Mouse (Mus musculus): ENCODE measurements around the gene C130026I21Rik.
"Not testable (repeated sequence)": the region's sequence is repeated elsewhere in the genome, so short reads cannot be mapped to it uniquely, and the experiment has no call there.

Gene C130026I21Rik

DNA sequence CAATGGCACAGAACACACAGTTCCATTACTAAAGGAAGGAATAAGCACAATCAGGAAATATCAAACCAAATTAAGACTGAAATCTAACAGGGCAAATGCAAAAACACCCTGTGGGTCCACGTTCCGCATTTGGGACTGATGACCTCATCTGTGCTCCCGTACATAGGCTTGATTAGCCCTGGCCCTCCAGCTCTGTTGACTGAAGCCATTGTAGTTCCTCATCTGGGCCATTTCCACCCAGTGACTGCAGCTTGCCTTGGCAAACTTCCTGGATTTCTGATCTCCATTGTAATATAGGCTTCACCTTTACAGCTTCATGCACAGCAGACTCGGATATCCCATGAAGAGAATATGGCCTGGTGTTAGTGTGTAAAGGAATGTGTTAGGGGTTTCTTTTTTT lies 148.5 kb downstream of the C130026I21Rik start:
- not testable (repeated sequence) for DNase-seq (ENCODE audit: low spot score in 2 of 2)

DNA sequence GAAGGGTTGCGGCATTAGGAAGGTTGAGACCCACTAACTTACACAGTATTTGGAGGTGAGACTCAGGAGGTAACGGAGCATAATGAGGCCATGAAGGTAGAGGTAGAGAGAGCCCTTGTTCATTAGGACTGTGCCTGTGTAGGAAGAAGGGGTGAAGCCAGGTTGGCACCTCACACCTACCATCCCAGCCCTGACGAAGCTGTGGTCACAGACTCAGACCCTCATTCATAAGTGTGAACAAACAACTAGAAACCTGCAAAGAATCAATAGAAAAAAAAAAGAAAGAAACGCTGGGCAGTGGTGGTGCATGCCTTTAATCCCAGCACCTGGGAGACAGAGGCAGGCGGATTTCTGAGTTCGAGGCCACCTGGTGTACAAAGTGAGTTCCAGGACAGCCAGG lies 152.0 kb downstream of the C130026I21Rik start:
- DNase-seq (ENCODE audit: low spot score in 2 of 2) = not testable (repeated sequence)

DNA sequence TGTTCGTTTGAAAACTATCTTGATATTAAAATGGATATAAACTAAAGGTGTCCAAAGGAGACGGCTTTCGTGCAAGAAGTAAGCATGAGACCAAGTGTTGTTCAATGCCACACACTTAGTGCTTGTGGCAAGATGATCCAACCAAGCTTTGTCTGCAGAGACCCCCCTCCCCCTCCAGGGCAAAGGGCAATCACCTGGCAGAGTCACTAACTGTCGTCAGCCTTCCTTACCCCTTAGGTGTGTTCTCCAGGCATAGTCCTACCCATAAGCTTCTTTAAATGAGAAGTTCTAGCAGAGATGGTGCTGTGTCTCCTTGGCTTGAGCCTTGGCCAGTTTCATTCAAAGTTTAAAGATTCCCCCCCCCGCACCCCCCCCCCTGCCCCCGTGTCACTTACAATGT lies 152.8 kb downstream of the C130026I21Rik start:
- not testable (repeated sequence) for DNase-seq (ENCODE audit: low spot score in 2 of 2)

DNA sequence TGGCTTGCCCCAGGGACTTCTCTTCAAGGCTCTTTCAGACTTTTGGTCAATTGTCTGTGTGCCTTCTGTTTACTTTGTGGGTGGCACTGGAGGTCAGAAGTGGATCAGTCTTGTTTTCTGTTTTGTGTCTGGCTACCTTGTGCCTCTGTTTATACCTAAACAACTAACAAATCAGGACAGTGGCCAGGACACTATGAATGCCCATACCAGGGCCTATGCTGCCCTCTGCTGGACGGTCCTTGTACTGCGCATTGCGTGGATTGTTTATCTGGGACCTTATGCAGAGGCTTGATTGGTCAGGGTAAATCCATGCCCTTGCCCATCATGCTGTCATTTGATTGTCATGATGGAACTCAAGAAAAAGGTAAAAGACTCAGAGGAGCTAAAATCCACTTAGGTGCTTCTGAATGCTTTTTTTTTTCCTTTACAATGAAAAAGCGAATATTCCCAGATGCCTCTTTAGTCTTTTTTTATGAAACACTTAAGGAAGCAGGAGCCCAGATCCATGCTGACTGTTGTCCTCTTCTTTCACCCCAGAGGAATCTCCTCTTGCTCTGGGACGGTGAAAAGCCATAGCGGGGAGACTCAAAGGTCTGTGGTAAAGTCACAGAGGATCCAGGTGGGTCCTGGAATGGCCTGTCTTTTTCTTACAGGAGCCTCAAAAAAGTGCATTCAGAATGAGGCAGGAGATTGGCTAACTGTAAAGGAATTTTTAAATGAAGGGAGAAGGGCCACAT lies 155.5 kb downstream of the C130026I21Rik start:
- DNase-seq (ENCODE audit: low spot score in 2 of 2) = not testable (repeated sequence)

DNA sequence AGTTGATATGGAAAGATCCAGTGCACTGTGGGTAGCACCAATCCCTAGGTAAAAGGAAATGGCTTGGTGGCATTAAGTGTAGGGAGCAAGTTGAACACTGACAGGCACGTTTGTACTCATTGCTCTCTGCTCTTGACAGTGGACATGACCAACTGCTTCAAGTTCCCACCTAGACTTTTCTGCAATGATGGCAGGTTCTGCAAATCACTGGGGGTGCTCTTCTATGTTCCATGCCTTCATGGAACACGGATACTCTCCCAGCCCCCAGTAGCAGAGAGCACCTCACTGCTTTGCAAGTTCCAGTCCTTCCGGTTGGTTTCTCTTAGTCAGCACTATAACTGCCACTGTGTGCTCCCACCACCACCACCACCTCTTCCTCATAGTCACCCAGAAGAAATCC lies 156.3 kb downstream of the C130026I21Rik start:
- DNase-seq (ENCODE audit: low spot score in 2 of 2) = peak in 1 of 2 experiments; percentile 62

DNA sequence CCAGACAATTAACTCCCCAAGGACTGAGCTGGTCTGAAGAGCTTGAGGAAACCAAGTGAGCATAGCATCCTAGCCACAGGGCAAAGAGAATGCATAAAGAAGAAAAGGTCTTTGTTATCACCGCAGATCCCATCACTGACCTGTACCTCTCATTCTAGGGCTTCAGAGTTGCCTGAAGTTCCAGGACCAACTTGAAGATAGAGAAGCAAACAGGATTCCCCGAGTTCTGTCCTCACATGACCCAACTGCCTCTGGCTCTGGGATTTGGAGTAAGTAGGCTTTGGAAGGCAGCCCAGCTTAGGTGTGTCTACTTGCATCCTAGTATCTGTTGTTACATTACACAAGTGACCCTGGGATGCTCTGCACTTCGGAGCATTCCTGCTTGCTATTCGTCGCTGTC lies 157.5 kb downstream of the C130026I21Rik start:
- DNase-seq (ENCODE audit: low spot score in 2 of 2) = peak in 1 of 2 experiments; percentile 63

DNA sequence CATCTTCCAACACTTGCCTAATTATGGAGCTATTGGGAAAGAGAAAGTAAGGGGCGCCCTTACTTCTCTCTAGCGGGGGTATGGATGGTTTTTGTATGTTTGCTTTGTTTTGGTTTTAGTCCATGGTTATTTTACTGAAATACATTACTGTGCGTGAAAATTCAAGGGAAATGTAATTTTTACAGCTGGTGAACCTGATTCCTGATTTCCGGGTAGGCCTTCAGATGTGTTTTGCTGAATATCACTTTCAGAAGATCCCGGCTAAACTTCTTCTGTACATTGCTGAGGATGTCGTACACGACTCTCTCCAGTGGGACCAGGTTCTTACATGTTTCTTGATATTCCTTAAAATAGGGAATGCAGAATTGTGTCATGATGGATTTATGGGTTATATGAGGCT lies 158.1 kb downstream of the C130026I21Rik start:
- not testable (repeated sequence) for DNase-seq (ENCODE audit: low spot score in 2 of 2)

DNA sequence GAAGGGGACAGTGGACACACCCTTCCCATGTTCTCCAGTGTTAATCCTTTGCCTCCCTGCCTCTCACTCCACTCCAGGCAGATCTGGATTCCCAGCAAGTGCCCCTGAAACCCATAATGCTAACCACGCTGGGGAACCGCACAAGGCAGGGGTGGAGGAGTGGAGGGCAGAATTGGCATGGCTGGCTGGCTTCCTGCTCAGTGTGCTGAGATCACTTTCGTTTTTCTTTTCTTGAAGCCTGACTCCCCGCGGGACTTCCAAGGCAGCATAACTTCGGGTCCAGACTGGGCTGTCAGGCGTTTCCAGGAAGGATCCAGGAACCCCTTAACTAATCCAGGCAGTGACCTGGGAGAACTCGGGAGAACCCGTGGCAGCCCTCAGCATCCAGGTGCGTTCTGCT lies 158.8 kb downstream of the C130026I21Rik start:
- peak in 1 of 2 experiments; percentile 80 for DNase-seq (ENCODE audit: low spot score in 2 of 2)

DNA sequence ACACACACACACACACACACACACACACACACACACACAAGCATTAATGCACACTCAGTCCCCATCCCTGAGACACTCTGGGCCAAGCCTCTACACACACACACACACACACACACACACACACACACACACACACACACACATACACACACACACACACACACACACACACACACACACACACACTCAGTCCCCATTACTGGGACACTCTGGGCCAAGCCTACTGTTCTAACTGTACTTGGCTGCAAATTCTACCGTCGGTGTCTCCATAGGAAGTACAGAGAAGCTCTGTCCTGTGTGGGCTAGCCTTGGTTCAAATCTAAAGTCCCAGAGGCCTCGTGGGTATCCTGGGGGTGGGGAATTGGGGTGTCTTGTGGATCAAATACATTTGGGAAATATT lies 159.5 kb downstream of the C130026I21Rik start:
- peak in 1 of 2 experiments; percentile 68 for DNase-seq (ENCODE audit: low spot score in 2 of 2)

DNA sequence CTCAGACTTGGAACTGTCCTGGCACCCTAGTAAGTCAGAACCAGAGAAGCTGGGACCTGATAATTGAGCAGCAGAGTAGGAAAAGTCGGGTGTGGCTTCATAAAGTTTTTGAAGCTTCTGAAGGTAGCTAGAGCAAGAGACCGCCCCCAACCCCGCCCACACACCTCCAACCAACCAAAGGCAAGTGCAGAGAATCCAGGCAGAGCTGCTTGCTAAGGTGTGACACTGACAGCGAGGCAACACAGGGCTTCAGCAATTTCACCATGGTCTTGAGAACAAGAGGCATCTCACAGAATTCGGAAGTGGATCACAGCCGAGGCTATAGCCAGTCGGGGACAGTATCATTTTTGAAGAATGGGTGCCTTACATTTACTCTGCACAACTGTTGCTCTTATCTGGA lies 160.6 kb downstream of the C130026I21Rik start, which contains the start of gene A530032D15Rik:
Gene A530032D15Rik (minus strand): TSS at position 101 of the 400 bp plus-strand sequence.
- DNase-seq (ENCODE audit: low spot score in 2 of 2) = not testable (repeated sequence)

DNA sequence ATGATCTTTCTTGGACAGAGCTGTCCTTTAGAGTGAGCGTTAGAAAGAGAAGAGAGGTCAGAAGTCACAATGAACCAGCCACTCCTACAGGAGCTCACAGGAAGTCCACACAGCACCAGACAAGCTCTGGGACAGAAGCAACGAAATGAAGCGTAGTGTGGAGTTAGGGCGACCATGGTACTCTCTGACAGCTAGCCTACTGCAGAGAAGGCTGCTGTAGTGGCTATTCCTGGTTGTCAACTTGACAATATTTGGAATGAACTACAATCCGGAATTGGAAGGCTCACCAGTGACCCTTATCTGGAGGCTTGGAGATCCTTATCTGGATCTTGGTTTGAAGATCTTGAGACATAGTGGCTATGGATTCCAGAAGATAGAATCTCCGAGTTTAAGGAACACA lies 164.4 kb downstream of the C130026I21Rik start:
- DNase-seq (ENCODE audit: low spot score in 2 of 2) = peak in 1 of 2 experiments; percentile 60

DNA sequence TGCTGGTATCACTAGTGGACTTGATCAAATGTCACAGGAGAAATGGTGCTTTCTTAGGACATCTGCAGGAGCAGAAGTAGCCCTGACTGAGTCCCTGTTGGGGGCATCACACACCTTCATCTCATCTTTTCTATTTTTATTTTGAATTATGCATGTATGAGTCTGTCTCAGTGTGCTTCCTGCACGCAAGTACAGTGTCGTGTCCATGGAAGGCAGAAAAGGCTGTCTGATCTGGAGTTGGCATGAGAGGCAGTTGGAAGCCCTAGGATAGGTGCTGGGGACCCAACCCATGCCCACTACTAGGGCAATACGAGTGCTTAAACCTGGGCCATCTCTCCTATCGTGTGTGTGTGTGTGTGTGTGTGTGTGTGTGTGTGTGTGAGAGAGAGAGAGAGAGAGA lies 165.0 kb downstream of the C130026I21Rik start:
- not testable (repeated sequence) for DNase-seq (ENCODE audit: low spot score in 2 of 2)

DNA sequence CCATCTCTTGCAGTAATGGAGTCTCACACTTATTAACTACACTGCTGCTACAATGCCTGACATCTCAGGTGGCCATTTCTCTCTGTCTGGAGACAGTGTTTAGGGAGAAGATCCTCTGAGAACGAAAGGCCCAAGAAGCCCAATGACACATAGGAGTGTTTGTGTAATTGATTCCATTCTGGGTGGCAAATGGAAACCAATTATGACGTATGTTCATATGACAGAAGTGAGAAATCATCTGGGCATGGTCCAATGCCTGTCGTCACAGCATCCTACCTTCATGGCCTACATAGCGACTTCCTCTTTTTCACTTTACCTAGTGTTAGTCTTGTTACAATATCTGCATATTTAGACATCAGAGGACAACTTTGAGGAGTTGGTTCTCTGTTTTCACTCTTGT lies 168.6 kb downstream of the C130026I21Rik start:
- not testable (repeated sequence) for DNase-seq (ENCODE audit: low spot score in 2 of 2)

DNA sequence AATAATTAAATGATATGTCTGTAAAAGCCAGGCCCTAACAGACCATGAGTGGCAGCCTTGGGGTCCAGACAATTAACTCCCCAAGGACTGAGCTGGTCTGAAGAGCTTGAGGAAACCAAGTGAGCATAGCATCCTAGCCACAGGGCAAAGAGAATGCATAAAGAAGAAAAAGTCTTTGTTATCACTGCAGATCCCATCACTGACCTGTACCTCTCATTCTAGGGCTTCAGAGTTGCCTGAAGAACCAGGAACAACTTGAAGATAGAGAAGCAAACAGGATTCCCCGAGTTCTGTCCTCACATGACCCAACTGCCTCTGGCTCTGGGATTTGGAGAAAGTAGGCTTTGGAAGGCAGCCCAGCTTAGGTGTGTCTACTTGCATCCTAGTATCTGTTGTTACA lies 170.5 kb downstream of the C130026I21Rik start, which contains the start of gene Gm10553:
Gene Gm10553 (plus strand): TSS at position 301 of the 400 bp plus-strand sequence.
- not testable (repeated sequence) for DNase-seq (ENCODE audit: low spot score in 2 of 2)

DNA sequence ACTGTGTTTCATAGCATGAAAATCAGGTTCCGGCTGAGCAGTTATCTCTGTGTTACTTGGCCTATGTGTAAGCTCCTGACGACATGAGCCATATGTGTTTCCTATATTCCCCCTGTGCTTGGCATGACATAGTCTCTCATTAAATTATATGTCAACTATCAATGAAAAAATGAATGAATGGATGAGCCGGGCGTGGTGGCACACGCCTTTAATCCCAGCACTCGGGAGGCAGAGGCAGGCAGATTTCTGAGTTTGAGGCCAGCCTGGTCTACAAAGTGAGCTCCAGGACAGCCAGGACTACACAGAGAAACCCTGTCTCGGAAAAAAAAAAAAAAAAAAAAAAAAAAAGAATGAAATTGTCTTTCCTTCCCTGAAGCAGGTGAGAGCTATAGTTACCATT lies 171.3 kb downstream of the C130026I21Rik start:
- DNase-seq (ENCODE audit: low spot score in 2 of 2) = not testable (repeated sequence)

DNA sequence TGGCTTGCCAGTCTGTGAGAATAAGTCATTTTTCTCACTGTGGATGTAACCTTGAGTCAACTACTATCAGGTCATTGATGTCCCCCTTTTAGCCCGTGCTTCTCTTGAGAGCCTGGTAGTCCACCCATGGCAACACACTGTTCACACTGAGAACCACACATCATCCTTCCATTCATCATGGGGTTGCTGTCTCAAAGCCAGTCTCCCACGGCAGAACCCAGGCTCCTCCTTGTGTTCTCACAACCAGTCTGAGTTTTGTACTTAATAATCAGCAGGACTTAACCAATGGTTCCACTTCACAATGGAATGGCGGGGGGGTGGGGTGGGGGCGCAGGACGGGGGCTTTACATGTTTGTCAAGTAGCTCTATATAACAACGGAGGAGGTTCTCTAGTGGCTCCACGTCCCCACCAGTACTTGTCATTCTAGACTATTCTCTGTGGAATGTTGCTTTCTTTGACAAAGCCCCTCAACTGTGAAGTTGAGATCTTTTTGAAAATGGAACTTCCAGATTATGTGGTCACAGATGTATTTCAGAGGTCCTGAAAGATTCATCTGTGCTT lies 177.3 kb downstream of the C130026I21Rik start:
- DNase-seq (ENCODE audit: low spot score in 2 of 2) = not testable (repeated sequence)

DNA sequence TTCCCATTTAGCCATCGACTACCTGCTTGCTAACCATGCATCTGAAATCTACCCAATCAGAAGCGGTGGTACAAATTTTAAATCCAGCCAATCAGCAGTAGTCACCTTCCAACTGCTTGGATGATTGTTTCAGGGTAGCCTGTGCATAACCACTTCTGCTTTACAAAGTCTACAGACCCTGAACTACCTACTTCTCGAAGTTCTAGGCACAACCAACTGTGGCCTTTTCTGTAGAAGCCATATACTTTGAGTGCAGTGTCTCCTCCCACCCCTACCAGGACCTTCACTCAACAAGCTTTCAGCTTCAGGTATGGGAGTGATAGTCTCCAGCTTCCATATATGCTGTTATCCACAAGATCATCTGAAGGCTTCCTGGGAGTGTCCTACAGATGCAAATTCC lies 178.2 kb downstream of the C130026I21Rik start:
- DNase-seq (ENCODE audit: low spot score in 2 of 2) = not testable (repeated sequence)

DNA sequence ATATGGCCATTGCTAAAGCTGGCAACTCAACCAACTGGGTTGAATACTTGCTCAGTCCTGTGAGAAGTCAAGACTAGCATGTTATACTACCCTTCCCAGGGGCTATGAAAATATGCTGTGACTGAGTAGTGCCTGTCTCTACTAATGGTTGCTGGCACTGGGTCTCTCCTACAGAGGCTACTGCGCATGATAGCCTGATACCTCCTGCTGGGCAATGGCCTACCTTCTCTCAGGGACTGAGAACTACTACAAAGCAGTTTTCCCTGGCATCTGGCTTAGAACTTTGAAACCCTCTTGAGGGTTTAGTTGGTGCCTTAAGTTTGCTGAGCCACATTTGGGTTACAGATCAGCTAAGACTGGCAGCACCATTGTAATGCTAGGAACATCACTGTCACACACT lies 184.2 kb downstream of the C130026I21Rik start:
- not testable (repeated sequence) for DNase-seq (ENCODE audit: low spot score in 2 of 2)

DNA sequence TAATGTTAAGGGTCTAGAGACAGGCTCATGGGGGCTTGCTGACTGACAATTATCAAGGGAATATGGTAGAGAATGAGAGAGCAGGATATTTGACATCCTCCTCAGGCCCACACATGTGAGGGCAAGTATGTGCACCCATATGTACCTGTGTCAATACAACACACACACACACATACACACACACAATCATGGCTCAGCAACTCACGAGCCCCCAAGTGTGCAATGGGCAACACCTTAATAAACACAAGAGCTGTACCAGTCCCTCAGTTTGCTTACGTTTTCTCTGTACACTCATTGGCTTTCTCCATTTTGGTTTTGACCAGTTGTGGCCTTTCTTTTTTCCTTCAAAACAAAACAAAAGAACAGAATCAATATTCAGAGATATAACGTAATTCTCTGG lies 185.6 kb downstream of the C130026I21Rik start:
- not testable (repeated sequence) for DNase-seq (ENCODE audit: low spot score in 2 of 2)

DNA sequence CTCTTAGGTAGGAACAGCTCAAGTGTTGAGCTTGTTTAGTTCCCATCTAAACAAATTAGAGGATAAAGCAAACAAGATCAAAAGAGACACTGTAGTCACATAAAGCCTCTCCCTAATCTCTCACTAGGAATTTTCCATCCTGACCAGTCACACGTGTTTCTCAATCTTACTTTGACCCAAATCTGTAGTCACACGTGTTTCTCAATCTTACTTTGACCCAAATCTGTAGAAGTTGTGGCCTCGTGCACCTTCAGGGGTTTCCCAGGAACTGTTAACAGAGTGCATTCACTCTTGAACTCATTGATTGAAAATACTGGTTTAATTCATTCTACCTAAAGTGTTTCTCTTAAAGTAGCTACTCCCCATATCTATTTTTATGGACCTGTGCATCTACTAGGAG lies 197.3 kb downstream of the C130026I21Rik start:
- DNase-seq (ENCODE audit: low spot score in 2 of 2) = not testable (repeated sequence)

DNA sequence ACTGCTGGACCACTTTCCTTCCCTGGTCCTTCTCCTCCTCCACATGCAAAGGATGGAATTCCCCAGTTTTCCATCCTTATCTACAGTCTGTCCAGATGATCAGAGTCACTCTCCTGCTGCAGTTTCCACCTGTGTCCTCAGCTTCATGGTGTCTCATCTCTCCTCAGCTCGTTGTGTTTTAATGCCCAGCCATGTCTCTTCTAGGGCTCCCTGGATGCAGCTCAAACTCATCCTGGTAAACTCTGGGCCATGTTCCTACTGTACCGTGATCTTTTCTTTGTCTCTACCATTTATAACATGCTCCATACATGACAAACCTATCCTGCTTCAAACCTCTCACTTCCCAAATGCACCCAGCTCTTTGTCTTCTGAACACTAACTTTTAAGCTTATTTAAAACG lies 198.7 kb downstream of the C130026I21Rik start:
- not testable (repeated sequence) for DNase-seq (ENCODE audit: low spot score in 2 of 2)

DNA sequence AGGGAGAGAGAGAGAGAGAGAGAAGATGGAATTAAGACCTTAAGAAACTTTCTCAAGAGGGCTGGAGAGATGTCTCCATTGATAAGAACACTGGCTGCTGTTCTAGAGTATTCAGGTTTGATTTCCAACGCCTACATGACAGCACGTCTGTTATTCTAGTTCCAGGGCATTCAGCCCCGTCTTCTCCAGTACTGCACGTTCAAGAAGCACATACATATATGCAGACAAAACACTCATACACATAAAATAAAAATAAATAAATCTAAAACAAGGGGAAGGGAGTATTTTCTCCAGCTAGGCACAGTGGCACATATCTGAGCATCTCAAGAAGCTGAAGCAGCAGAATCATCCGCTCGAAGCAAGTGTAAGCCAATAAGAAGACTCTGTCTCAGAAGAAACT lies 234.6 kb downstream of the C130026I21Rik start:
- DNase-seq (ENCODE audit: low spot score in 2 of 2) = not testable (repeated sequence)

DNA sequence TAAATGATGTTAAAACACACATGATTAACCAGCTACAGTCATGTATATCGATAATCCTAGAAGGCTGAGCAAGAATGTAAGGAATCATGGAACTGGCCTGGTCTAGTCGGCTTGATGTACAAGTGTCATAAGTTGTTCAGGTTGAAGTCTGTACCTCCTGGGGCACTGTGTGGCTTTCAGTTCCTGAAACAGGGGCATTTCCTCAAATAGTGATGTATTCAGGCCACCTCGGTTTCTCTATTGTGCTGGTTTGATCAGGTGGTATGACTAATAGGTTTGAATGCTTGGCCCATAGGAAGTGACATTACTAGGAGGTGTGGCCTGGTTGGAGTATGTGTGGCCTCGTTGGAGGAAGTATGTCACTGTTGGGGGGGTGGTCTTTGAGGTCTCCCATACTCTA lies 236.0 kb downstream of the C130026I21Rik start:
- not testable (repeated sequence) for DNase-seq (ENCODE audit: low spot score in 2 of 2)
